Mouse (Mus musculus): ENCODE measurements at regions not wholly inside any gene's neighbourhood (a gene's known extent, or its start where the extent isn't known, plus 50 kb on each side); places are given as distances from the start of the nearest gene placed in this dataset.

DNA sequence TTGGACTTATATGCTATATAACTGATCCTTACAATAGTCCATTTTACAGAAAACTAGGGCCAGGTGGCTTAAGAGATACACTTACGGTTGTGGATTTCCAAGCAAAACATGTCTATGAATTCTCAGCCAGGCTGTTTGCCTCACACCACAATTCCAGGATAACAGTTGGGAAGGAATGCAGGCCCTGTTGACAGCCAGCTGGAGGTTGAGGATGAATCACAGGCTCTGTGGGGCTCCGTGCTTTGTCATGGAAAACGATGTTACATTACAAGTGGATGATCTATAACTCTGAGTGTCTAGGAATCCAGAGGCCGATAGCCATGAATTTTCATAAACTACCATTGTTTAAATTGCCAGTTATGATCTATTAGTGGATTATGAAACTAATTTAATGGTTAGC is 221.9 kb upstream of the Gm6657 start:
- no peak for TF ChIP-seq CTCF (IDR thresholded peaks at IDR 0.05; ENCODE audit: borderline replicate concordance, extremely low read depth, insufficient read depth, insufficient read length)
- TF ChIP-seq POLR2A (IDR thresholded peaks at IDR 0.05; ENCODE audit: borderline replicate concordance, extremely low read depth, insufficient read depth, insufficient read length, poor library complexity, severe bottlenecking) = no peak
